Mouse (Mus musculus): ENCODE data around the gene Gm29094.
"Not testable (repeated sequence)": the region's sequence is repeated elsewhere in the genome, so short reads cannot be mapped to it uniquely, and the experiment has no call there.

Gm29094 gene

GRCm38 (mm10) chr9:89240516-89241019 is 41.4 kb downstream of the Gm29094 start:
- not testable (repeated sequence) for DNase-seq (ENCODE audit: low read depth, low spot score)

- no peak for DNase-seq (ENCODE audit: low read depth, low spot score)
These were observed 54.2 kb downstream of the Gm29094 start for GRCm38 (mm10) chr9:89253400-89253799.

GRCm38 (mm10) chr9:89256556-89257335 is 57.6 kb downstream of the Gm29094 start:
- peak; percentile 7 for DNase-seq (ENCODE audit: low read depth, low spot score)

GRCm38 (mm10) chr9:89263968-89264367 is 64.8 kb downstream of the Gm29094 start:
- no peak for DNase-seq (ENCODE audit: low read depth, low spot score)

- DNase-seq (ENCODE audit: low read depth, low spot score) = no peak
These were observed 65.4 kb downstream of the Gm29094 start for GRCm38 (mm10) chr9:89264571-89264970.
